Mouse (Mus musculus): ENCODE data around the gene Arhgef3.

The Arhgef3 gene

DNA sequence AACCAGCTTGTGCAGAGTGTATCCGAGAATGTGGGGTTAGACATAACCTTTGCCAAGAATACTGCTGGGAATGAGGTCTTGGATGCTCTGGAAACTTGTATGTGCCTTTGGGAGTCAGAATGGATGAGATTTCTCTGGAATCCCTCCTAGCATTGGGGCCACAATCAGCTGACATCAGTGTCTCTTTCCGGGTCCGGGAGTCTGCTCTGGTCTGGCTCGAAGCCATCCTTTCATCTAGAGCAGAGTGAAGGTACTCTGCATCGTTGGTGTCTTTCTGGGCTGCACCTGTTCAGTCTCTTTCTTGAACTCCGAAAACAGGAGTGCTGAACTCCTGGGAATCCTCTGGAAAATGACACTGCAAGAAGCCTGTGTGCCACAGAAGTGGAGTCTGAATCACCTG lies 1.3 kb downstream of the Arhgef3 start:
- no peak for DNase-seq

DNA sequence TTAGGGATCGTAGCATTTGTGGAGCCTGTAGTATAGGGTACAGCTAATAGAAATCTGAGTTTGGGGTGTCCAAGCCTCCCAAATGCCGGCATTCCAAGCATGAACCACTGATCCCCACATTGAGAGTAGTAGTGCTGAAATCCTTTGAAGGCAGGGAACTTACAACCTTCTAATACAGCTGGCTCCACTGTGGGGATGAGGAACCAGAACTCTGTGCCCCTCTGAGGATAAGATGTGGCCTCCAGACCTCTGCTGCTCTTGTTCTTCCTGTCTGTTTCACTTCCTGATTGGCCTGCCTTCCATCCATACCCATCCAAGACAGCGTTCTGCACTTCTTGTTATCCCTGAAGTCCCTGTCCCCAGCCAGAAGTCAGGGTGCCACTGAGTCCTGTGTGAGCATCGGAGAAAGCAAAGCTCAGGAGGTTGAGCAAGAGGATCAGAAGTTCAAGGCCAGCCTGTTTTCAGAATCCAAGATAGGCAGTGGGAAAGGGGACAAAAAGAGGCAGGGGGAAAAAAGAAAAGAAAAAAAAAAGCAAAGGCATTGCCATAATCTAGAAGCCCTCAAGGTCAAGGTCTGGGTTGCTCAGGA lies 2.0 kb downstream of the Arhgef3 start:
- no peak for DNase-seq

DNA sequence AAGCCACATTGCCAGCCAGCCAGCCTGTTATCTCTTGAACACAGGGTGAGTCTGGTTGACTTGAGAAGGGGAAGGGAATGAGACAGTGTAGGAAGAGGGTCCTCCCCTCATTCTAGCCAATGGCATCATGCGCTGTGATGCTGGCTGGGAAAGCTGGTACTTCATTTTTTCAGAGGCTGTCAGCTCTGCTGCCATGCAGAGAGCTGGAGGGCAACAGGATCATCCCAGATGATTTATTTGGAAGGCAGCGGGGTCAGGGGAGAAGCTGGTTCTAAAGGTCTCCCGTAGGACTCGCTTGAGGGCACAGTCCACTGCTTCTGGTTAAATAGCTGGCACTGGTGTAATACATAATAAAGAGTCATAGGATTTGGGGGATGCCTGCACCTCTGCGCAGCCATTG lies 3.8 kb downstream of the Arhgef3 start:
- no peak for DNase-seq

DNA sequence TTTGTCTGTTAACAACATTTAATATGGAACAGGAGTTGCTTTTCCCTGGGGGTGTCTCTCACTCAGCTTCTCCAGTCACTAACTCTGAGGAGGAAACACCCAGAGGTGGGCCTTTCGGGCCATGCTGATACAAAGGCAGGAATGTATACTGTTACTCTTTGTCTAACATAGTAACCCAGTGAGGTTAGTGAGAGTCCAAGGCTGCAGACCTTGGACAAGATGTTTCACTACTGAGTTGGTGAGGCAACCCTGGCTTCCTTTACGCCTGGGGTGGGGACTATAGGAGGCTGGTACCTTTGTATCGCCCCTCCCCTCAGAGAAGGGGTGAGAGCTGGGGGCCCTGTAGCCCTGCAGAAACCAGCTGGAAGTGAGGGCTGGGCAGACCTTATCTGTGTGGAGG lies 7.9 kb downstream of the Arhgef3 start:
- DNase-seq: no peak

DNA sequence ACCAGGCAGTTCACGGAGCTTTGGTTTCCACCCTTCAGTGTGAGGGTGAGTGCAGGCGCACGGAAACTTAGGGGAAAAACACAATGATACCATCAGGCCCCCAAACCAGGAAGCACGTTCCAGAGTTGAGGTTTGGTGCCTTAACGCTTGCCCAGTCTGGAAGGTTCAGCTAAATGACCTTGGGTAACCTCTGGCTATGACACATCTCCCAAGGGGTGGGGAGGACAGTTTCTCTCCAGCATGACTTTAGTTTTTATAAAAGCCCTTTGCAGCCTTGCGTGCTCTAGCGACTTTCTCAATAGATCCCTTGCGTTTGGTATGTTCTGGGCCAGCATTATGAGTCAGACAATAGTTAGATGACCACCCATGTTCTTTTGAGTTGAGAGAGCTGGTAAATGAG lies 8.8 kb downstream of the Arhgef3 start:
- no peak for DNase-seq

DNA sequence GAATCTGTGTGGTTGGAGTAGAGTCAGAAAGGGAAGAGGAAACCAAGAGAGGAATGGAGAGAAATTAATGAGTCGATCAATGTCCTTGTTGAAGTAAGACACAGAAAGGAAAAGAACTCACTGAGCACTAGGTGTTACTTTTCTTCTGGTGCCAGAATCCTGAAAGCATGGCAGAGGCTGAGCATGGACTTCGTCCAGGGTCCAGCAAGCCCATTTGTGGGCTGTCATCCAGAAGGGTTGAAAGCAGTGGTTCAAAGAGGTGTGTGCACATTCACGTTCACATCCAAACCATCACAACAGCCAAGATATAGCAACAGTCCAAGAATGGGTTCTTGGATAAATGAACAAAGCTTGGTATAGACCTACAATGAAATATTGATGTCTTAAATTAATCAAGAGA lies 15.3 kb downstream of the Arhgef3 start:
- no peak for DNase-seq

DNA sequence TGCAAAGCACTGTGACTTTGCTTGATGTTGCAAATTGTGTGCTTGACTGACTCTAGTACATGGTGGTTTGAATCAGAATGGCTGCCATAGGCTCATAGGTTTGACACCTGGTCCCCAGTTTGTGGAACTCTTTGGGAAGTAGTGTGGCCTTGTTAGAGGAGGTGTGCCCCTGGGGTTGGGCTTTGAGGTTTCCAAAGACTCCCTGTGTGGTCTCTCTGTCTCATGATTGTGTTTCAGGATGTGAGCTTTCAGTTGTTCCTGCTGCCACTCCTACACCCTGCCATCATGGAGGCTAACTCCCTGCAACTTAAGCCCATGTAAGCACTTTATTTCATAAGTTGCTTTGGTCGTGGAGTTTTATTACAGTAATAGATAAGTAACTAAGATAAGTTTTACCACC lies 16.0 kb downstream of the Arhgef3 start:
- no peak for DNase-seq

DNA sequence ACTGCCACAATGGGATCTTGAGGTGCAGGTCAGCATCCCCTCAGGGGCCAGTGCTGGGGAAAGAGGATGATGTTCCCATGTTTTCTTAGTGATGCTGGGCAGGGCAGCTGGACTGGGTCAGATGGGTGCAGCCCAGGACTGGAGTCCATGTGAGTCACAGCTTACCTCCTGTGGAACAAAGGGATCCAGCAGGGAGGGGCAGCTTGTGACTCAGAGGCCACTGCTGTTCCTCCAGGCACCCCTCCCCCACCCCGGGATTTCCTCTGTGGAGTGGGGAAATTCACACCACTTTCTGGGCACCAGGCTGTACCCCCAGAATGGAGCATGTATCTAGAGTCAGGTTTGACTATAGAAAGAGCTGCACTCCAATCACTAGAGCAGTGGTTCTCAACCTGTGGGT lies 16.8 kb downstream of the Arhgef3 start:
- DNase-seq: no peak

DNA sequence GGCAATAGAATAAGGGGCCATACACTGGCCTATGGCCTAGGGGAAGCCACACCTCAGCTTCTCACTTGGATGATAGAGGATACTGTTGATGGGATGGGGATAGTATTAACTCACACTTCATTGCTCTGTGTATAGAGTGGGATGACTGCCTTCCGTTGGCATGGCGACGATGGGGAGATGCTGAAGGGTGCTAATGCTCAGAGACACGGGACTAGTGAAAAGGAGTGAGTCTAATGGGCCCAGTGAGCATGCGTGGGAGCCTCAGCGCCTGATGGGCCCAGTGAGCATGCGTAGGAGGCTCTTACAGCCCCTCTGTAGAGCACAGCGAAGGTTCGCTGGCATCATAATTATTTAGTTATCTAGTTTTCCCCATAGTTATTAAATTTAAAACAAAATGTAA lies 24.2 kb downstream of the Arhgef3 start:
- no peak for DNase-seq

DNA sequence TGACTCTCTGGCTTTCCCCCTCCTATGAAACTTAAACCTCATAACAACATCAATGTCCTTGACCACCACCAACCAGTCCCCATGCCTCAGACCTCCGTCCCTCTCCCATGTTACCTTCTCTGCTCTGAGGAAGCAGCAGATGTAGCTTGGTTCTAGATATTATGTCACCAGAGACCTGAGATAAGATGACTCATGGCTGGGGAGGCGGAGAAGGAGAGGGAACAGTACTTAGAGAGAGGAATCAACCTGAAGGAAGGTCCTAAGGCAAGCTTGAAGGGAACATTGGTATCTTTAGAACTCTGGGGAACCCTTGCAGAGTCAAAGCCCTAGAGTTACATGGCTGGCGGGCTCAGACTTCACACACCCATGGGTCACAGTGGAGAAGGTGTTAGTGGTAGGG lies 25.3 kb downstream of the Arhgef3 start:
- no peak for DNase-seq

DNA sequence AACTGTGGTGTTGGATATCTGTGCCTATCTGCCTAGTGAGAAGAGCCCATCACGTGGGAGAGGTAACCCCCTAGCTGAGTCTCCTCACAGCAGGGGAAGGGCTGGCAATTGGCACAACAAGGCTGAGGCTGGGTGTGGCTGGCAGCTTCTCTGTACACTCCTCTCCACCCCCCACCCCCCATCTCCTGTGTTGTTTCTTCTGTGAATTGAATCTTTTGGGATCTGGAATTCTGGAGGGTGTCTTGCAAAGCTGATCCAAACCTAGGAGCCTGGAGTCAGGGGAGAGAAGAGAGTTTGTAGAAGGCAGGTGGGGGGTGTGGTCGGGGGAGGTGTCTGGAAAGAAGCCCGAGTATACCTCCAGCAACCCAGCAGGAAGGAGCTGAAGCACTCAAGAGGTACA lies 26.8 kb downstream of the Arhgef3 start:
- DNase-seq: no peak

DNA sequence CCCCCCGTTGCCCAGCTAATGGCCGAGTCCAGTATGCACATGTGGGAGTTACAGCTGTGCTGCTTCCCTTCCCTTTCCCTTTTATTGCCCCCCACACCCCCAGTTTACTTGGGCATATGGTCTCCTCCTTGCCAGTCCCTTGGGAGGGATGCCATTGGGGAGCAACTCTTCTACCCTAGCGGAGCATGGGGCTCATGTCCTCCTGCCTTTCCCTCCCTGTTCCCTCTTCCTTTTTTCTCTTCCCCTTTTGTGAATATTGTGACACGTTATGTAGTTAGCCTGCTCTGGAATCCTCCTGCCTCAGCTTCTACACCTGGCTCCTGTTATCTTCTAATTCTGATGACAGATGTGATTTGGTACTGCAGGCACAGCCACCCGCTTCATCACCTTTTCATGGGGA lies 28.0 kb downstream of the Arhgef3 start:
- DNase-seq: no peak

DNA sequence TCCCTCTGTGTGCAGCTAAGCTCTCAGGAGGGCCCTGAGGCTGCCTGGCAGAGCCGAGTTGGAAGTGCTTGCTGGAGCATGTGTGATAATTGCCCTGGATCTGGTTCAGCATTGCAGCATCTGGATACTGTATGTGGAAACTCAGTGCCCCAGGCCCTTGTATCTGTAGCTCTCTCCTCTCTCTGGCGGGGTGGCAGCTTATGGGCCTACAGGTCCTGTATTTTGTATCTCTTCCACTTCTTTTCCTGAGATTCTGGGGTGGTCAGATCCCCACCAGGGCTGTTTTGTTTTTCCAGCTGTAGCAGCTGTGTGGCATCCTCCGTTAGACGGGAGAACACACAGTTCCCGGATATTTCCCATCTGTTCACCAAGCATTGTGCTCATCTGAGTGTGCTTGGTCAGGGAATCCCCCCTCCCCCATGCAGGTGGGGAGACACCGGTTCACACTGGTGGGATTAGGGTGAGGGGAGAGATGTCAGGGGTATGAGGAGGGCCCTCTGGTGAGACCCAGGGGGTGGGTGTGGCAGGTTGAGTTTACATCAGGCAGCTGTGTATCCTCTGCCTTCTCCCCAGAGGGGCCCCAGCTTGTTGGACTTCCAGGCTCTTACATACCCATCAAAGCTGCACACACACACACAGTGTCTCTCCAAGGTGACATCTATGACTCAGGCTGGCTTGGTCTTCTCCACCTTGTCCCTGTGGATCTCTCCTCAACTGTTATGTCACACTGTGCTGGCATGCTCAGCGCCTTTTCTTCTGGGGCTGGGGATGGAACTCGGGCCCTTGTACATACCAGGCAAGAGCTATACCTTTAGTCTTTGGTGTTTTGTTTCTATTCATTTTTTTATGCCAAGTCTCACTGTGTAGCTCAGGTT lies 30.7 kb downstream of the Arhgef3 start:
- DNase-seq: no peak

DNA sequence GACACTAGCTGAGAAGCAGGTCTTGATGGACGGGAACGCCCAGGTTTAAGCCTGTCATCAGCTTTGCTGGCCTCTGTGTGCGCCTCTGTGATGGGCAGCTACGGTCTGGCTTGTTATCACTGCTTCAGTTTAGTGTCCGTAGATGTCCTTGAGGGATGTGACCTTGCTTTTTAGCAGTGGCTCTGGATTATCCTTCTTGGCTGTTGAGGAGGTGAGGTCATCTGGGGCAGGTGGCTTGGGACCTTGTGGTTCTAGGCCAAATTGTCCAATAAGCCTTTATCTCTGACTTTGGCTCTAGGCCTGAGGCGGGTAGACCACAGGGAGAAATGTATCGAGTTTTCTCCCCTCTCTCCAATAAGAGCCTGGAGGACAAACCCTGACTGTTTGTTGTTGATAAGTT lies 33.0 kb downstream of the Arhgef3 start:
- no peak for DNase-seq

DNA sequence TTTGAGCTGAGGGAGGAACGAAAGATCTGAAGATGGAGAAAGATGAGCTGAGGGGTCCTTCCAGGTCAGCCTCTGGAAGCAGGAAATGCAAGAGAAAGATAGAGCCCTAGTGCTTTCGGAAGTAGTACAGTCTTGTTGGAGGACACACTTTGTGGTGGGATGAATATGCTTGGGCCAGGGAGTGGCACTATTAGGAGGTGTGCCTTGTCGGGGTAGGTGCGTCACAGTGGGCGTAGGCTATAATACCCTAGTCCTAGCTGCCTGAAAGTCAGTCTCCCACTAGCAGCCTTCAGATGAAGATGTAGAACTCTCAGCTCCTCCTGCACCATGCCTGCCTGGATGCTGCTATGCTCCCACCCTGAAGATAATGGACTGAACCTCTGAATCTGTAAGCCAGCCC lies 34.7 kb downstream of the Arhgef3 start:
- DNase-seq: no peak

DNA sequence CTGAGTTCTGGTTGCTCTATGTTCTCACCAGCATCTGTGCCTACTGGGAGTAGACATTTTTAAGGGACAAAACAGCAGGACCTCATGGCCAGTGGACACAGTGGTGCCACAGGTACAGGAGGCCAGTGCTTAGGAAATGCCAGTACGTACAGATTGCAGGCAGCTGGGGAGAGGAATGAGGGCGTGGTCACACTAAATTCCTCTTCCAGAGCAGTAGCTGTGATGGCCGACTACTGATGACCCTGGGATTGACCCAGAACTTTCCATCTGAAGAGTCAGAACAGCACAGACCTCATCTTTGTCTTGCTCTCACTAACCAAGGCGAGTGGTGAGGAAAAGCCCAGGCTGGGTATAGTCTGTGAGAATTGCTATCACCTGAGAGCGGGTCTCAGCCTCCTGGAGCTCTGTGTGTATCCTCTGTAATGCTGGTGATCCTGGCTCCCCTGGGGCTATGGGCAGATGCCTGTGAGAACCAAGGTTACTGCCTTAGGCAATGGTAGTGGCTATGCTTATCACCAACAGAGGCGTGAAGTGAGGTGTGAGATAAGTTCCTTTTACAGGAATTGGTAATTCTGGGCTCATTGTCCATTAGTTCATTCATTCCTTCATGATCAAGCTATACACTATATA lies 35.4 kb downstream of the Arhgef3 start:
- no peak for DNase-seq

DNA sequence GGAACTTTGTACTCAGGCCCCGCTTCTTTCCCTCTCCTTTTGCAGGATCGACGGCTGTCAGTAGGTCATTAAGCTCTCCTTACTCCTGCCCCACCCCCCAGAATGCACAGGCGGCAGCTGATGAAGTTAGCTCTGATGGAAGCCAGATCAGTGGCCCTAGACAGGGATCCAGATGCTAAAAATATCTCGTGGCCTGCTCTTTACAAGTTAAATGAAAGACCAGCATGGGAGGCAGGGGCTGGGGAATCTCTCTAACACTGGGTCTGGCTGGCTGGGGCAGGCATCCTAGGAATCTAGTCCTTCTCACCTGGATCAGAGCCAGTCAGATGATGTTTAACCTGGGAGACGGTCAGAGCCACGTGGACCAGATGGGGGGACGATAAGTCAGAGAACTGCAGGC lies 36.7 kb downstream of the Arhgef3 start:
- no peak for DNase-seq

DNA sequence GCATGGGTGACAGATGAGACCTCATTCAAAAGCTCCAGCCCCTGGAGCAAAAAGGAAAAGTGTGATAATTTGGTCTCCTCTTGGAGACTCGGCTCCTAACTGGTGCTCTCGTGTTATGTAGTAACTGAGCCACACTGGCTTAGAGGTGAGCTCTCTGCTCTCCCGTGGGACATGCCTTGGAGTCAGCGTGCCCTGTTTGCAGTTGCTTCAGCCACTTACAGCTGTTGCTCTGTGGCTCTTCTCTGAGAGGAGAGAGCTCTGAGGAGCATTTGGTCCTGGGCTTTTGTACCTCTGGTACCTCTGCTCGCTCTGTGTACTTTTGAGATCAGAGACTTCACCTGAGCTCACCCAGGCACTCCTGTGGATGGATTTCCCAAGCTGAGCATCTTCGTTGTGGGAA lies 40.4 kb downstream of the Arhgef3 start:
- no peak for DNase-seq

DNA sequence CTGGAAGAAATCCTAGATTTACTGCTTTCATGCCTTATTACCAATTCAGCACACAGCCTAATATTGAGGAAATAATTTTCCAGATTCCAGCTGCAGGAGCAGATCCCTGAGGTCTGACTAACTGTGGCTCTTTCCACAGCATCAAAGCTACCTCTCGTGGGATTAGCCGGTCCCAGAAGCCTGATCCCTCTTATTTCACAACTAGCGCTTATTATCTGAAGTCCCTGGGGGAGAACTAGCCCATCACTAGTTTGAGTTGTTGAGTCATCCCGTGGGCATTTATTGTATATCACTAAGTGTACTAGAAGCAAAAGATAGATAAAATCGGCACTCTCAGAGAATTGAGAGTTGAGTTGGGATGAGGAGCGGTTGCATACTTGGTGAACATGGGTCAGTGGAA lies 41.3 kb downstream of the Arhgef3 start:
- no peak for DNase-seq

DNA sequence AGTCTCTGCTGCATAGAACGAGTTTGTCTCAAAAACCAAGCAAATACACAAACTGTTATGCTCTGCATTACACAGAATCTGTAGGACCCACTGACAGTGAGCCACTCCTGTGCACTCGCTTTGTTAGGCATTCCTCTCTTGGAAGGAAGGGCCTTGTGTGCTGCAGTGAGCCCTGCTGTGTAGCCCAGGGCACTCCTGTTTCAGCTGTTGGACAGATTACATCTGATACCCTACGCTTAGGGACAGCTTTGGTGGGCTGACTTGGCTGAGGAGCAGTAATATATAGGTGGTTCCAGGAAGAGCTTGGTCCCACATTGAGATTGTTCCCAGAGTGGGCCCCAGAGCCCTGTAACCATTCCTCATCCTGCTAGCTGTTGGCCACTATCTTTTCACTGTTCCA lies 43.4 kb downstream of the Arhgef3 start:
- DNase-seq: no peak

DNA sequence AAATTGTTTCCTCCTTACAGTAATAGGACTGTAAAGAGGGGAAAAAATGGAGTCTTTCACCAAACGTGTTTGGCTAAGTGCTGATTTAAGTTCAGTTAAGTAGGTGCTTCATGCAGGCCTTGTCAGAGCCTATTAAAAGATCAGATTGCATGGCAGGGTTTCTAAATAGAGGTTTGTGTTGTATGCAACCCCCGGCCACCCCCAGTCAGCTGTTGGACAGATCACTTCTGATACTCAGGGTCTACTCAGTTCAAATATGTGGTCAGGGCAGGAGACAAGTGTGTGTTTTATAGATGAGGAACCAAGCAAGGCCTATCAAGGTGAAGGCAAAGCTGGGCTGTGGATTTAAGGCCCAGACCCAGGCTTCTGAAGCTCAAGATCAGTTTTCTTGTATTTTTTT lies 44.1 kb downstream of the Arhgef3 start:
- no peak for DNase-seq

DNA sequence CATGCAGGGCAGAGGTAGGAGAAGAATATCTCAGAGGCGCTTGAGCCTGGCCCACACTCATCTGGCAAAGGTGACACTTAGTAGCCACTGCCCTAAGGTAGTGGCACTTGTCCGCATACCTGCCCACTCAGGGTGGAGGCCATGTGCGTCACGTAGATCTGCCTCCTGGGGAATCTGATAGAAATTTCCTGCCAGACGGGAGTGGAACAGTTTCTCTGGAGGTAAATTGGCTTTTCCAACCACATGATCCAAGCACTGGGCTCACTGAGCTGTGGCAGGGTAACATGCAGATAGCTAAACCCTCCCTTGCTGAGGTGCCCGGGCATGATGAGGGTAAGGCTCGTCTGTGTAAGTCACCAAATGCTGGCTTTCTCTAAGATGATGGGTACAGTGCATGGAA lies 46.1 kb downstream of the Arhgef3 start:
- DNase-seq: no peak

DNA sequence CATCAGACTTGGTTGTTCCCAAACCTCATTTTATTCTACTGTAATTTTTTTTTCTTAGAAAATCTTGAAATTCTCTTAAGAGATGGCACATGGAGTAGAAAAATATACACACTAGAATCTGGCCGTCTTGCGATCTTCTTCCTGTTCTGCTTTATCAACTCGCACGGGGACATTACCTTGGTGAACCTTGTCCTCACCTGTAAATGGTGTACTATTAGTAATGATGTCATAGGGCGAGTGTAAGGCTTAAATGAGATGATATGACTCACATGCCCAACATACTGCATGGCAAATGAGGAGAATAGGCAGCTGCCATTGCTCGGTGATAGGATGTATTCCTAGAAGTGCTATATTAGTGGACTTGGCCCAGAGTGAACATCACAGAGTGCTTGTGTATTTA lies 49.9 kb downstream of the Arhgef3 start:
- DNase-seq: no peak

DNA sequence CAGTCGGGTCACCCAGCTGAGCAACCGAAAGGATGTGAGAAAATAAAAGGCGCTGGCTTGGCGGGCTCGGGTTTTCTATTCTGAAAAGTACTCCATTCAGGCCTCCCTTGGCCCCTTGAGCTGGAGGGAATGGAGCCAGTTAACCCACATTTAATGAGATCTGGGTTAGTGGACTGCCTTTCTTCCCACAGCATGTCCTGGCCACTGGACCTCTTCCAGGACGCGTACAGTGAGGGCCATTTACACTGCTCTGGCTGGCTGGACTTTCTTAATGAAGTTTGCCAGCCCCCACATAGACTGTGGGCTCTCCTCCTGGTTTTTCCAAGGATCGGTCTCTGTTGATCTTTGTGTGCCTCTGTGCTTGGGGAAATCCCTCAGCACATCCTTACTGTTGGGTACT lies 52.1 kb downstream of the Arhgef3 start:
- DNase-seq: no peak
